Mouse (Mus musculus): ENCODE measurements around the gene March6.

DNA sequence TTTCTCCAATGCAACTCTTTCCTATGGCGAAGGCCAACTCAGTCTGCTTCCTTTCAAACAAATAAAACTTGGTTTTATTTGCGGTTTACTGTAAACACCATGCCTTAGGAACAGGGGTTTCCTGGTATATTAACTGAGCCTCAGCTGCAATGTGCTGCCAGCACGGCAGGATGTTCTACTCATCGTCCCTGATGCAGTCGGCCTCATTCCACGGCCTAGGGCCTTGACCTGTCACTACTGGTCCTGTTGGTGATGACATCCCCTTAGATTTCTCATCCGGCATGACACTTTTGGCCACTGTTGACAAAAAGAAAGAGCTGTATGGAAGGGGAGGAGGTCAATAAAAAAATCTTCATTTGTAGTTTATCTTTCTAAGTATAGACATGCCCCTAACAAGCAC, 72.8 kb downstream of the March6 start:
- TF ChIP-seq POLR2A (IDR thresholded peaks at IDR 0.05; ENCODE audit: extremely low read depth, insufficient read depth, low read length), result no peak
- TF ChIP-seq CTCF (IDR thresholded peaks at IDR 0.05; ENCODE audit: low read depth, low read length), result no peak

All from liver, adult 2 months (tissue).